Mouse (Mus musculus): ENCODE results near the gene Ltf. TPM values are rescaled to one million over a fixed set of nuclear protein-coding genes. Genes with fewer than 3 reads are reported as not detected.

Gene Ltf
- polyA plus RNA-seq (2015; fragmentation: Nextera tagmentation; extraction: Ambion mirVana), result 2.7 and 3.7 TPM in 2 replicates

GRCm38 (mm10) chr9:111019022-111019421 is at the start of gene Ltf:
TSS of gene Ltf (plus strand) at chr9:111019271.
- Histone ChIP-seq H3K27ac (no peak within 1 kb of the TSS), H3K36me3 (no peaks in the 10 kb centered on the region), H3K4me3 (replicated peaks) (no peak within 1 kb of the TSS), H3K9ac (no peak within 1 kb of the TSS), H3K9me3 (replicated peaks) (no peaks in the 10 kb centered on the region), H3K4me1 (no peaks in the 10 kb centered on the region), H3K4me2 (no peak within 1 kb of the TSS), H3K27me3 (no peaks in the 10 kb centered on the region)
- ATAC-seq (replicated peaks; ENCODE audit: low FRiP score), result no peak
- WGBS, result 72% methylated on average over 5 of the region's 5 CpGs

- Histone ChIP-seq H3K27me3 (no peaks in the 10 kb centered on the region), H3K36me3 (no peaks in the 10 kb centered on the region), H3K9me3 (replicated peaks) (no peaks in the 10 kb centered on the region), H3K4me2 (no peak overlapping the region), H3K9ac (no peak overlapping the region), H3K4me1 (no peaks in the 10 kb centered on the region), H3K27ac (no peak overlapping the region), H3K4me3 (replicated peaks) (no peak overlapping the region)
- ATAC-seq (replicated peaks; ENCODE audit: low FRiP score), result no peak
- WGBS, result 94% methylated on average over 11 of the region's 11 CpGs
Measured at GRCm38 (mm10) chr9:110979411-110979810, 39.7 kb upstream of the Ltf start.

DNA sequence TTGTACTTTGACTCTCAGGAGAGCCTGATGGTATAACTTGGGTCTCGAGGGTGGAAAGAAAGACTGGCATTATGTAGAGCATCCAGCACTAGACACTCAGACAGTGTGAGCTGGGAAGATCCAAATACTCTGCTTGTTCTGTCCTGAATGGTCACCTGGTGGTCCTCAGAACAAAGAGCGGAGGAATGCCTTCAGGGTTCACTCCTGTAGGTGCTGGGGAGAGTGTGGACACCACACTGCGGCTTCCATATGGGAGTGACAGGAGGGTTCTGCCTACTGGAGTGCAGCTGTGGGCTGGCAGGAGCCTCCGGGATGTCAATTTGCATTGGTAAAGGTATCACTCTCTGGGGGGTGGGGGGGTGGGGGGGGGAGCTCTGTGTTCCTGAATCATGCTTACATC is 36.7 kb upstream of the Ltf start:
- H3K4me3 ChIP-seq (replicated peaks), result no peak overlapping the region
- no peaks in the 10 kb centered on the region for H3K4me1 ChIP-seq
- ATAC-seq (replicated peaks; ENCODE audit: low FRiP score), result no peak
- H3K27me3 ChIP-seq, result no peaks in the 10 kb centered on the region
- H3K9me3 ChIP-seq (replicated peaks), result no peaks in the 10 kb centered on the region
- no peak overlapping the region for H3K4me2 ChIP-seq
- 72% methylated on average over 4 of the region's 4 CpGs for WGBS
- no peak overlapping the region for H3K27ac ChIP-seq
- no peak overlapping the region for H3K9ac ChIP-seq
- H3K36me3 ChIP-seq, result no peaks in the 10 kb centered on the region

- Histone ChIP-seq H3K27me3 (no peaks in the 10 kb centered on the region), H3K4me2 (no peak overlapping the region), H3K36me3 (no peaks in the 10 kb centered on the region), H3K4me3 (replicated peaks) (no peak overlapping the region), H3K9me3 (replicated peaks) (no peaks in the 10 kb centered on the region), H3K4me1 (no peaks in the 10 kb centered on the region), H3K9ac (no peak overlapping the region), H3K27ac (no peak overlapping the region)
- ATAC-seq (replicated peaks; ENCODE audit: low FRiP score), result no peak
- WGBS, result 88% methylated on average over 9 of the region's 9 CpGs
Measured at GRCm38 (mm10) chr9:110984096-110984495, 35.0 kb upstream of the Ltf start.

DNA sequence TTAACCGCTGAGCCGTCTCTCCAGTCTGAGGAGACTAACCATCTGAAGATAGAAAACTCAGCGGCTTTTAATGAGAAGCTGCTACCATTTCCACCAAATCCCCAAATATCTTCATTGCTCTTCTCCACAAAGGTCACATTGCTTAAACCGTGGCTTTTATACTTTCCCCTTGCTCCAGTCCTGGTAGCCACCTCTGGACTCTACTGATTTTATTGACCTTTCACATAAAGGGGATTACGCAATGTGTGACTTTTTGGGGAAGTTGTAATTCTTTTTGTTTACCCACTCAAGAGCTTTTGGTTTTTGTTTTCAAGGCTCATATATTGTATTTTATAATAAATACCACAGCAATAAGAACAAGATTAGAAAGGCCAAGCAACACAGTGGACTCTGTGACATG is 33.5 kb upstream of the Ltf start:
- H3K27me3 ChIP-seq, result no peaks in the 10 kb centered on the region
- H3K9ac ChIP-seq, result no peak overlapping the region
- no peaks in the 10 kb centered on the region for H3K36me3 ChIP-seq
- no peak overlapping the region for H3K4me3 ChIP-seq (replicated peaks)
- H3K4me2 ChIP-seq, result no peak overlapping the region
- 90% methylated on average over 5 of the region's 5 CpGs for WGBS
- no peak for ATAC-seq (replicated peaks; ENCODE audit: low FRiP score)
- H3K9me3 ChIP-seq (replicated peaks), result no peaks in the 10 kb centered on the region
- H3K27ac ChIP-seq, result no peak overlapping the region
- no peaks in the 10 kb centered on the region for H3K4me1 ChIP-seq

DNA sequence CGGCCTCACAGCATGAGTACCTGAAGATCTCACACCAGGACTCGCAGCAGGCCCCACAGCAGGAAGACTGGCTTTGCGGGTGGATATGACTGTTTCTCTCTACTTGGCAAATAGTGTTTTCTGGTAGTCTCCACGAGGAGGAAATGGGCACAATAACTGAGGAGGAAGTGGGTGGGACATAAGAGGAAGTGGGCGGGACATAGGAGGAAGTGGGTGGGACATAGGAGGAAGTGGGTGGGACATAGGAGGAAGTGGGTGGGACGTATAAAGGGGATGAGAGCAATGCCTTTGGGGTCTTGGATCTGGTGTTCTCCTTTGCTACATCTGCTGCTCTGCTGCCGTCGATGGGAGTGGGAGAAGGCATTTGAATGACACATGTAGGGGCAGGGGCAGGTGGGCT is 33.1 kb upstream of the Ltf start:
- no peak overlapping the region for H3K4me2 ChIP-seq
- H3K4me1 ChIP-seq, result no peaks in the 10 kb centered on the region
- H3K4me3 ChIP-seq (replicated peaks), result no peak overlapping the region
- no peaks in the 10 kb centered on the region for H3K27me3 ChIP-seq
- no peak overlapping the region for H3K9ac ChIP-seq
- no peaks in the 10 kb centered on the region for H3K36me3 ChIP-seq
- ATAC-seq (replicated peaks; ENCODE audit: low FRiP score), result no peak
- no peak overlapping the region for H3K27ac ChIP-seq
- WGBS, result 88% methylated on average over 8 of the region's 8 CpGs
- no peaks in the 10 kb centered on the region for H3K9me3 ChIP-seq (replicated peaks)

- no peak overlapping the region for H3K4me2 ChIP-seq
- WGBS, result 83% methylated on average over 4 of the region's 4 CpGs
- H3K4me1 ChIP-seq, result no peaks in the 10 kb centered on the region
- no peaks in the 10 kb centered on the region for H3K9me3 ChIP-seq (replicated peaks)
- H3K4me3 ChIP-seq (replicated peaks), result no peak overlapping the region
- ATAC-seq (replicated peaks; ENCODE audit: low FRiP score), result no peak
- no peaks in the 10 kb centered on the region for H3K36me3 ChIP-seq
- H3K27ac ChIP-seq, result no peak overlapping the region
- no peak overlapping the region for H3K9ac ChIP-seq
- no peaks in the 10 kb centered on the region for H3K27me3 ChIP-seq
Measured at GRCm38 (mm10) chr9:110987331-110987730, 31.7 kb upstream of the Ltf start.

GRCm38 (mm10) chr9:110988078-110988477 is 31.0 kb upstream of the Ltf start:
- Histone ChIP-seq H3K4me1 (no peaks in the 10 kb centered on the region), H3K27ac (no peak overlapping the region), H3K9ac (no peak overlapping the region), H3K9me3 (replicated peaks) (no peaks in the 10 kb centered on the region), H3K4me2 (no peak overlapping the region), H3K36me3 (no peaks in the 10 kb centered on the region), H3K4me3 (replicated peaks) (no peak overlapping the region), H3K27me3 (no peaks in the 10 kb centered on the region)
- ATAC-seq (replicated peaks; ENCODE audit: low FRiP score), result no peak
- 63% methylated on average over 3 of the region's 3 CpGs for WGBS

- H3K4me2 ChIP-seq, result no peak overlapping the region
- 55% methylated on average over 4 of the region's 4 CpGs for WGBS
- H3K36me3 ChIP-seq, result no peaks in the 10 kb centered on the region
- no peaks in the 10 kb centered on the region for H3K9me3 ChIP-seq (replicated peaks)
- ATAC-seq (replicated peaks; ENCODE audit: low FRiP score), result no peak
- no peak overlapping the region for H3K9ac ChIP-seq
- no peaks in the 10 kb centered on the region for H3K4me1 ChIP-seq
- no peaks in the 10 kb centered on the region for H3K27me3 ChIP-seq
- H3K27ac ChIP-seq, result no peak overlapping the region
- no peak overlapping the region for H3K4me3 ChIP-seq (replicated peaks)
Measured at GRCm38 (mm10) chr9:110989141-110989540, 29.9 kb upstream of the Ltf start.

DNA sequence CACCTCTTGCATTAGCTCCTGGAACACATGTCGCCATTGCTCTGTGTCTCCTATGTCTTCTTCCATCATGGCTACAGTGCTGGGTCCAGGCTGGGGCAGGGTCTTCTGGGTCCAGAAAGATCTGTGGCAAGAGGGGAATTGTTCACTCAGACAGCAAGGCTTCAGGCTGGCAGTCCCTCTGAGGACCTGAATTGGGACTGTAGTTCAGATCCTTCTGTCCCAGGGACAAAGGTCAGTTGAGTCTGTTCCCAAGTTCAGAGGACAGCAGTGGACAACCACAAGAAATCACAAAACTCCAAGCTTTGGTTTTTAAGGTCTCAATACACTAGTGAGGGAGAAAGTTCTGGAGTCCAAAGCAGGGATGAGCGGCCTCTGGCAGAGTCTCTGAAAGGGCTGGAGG is 29.5 kb upstream of the Ltf start:
- WGBS, result 91% methylated on average over 2 of the region's 2 CpGs
- Histone ChIP-seq H3K4me2 (no peak overlapping the region), H3K9me3 (replicated peaks) (no peaks in the 10 kb centered on the region), H3K27me3 (no peaks in the 10 kb centered on the region), H3K9ac (no peak overlapping the region), H3K36me3 (no peaks in the 10 kb centered on the region), H3K4me1 (no peaks in the 10 kb centered on the region), H3K4me3 (replicated peaks) (no peak overlapping the region), H3K27ac (no peak overlapping the region)
- ATAC-seq (replicated peaks; ENCODE audit: low FRiP score), result no peak

GRCm38 (mm10) chr9:110990204-110990603 is 28.9 kb upstream of the Ltf start, which contains the start of gene Rtp3:
TSS of gene Rtp3 (minus strand) at chr9:110990583.
- 59% methylated on average over 6 of the region's 6 CpGs for WGBS
- no peaks in the 10 kb centered on the region for H3K27me3 ChIP-seq
- no peak within 1 kb of the TSS for H3K4me3 ChIP-seq (replicated peaks)
- H3K27ac ChIP-seq, result no peak within 1 kb of the TSS
- H3K9ac ChIP-seq, result no peak within 1 kb of the TSS
- H3K4me1 ChIP-seq, result 0 out of 2 replicates have a peak, but pooled peaks cover 4% of the 10 kb centered on the region
- no peaks in the 10 kb centered on the region for H3K36me3 ChIP-seq
- H3K4me2 ChIP-seq, result no peak within 1 kb of the TSS
- no peaks in the 10 kb centered on the region for H3K9me3 ChIP-seq (replicated peaks)
- ATAC-seq (replicated peaks; ENCODE audit: low FRiP score), result no peak

- ATAC-seq (replicated peaks; ENCODE audit: low FRiP score), result no peak
- no peak overlapping the region for H3K4me2 ChIP-seq
Measured at GRCm38 (mm10) chr9:110993281-110993709, 25.8 kb upstream of the Ltf start.

GRCm38 (mm10) chr9:110994716-110995172 is 24.3 kb upstream of the Ltf start:
- Histone ChIP-seq H3K27ac (peak overlapping the region; percentile 61; the same call in 1 of the 2 replicates), H3K4me2 (peak overlapping the region; percentile 61), H3K4me1 (0 out of 2 replicates have a peak, but pooled peaks cover 4% of the 10 kb centered on the region), H3K9ac (0 out of 2 replicates have a peak overlapping the region, but pooled peaks have one; percentile 28), H3K9me3 (replicated peaks) (no peaks in the 10 kb centered on the region), H3K4me3 (replicated peaks) (peak overlapping the region; percentile 48), H3K36me3 (no peaks in the 10 kb centered on the region), H3K27me3 (no peaks in the 10 kb centered on the region)
- WGBS, result 8% methylated on average over 13 of the region's 13 CpGs
- peak; percentile 89 for ATAC-seq (replicated peaks; ENCODE audit: low FRiP score)

More at GRCm38 (mm10) chr9:110993281-110993709, 25.8 kb upstream of the Ltf start:
- Histone ChIP-seq H3K4me1 (0 out of 2 replicates have a peak, but pooled peaks cover 4% of the 10 kb centered on the region), H3K9ac (no peak overlapping the region), H3K27ac (no peak overlapping the region), H3K36me3 (no peaks in the 10 kb centered on the region), H3K27me3 (no peaks in the 10 kb centered on the region), H3K9me3 (replicated peaks) (no peaks in the 10 kb centered on the region), H3K4me3 (replicated peaks) (no peak overlapping the region)
- 30% methylated on average over 3 of the region's 3 CpGs for WGBS

Measured in kidney, embryonic 15.5 days (tissue).